38 mouse cellular contexts compared by ENCODE assay signal in genomic region chr1:74883441-74883840, GRCm38 (mm10). TPM values are rescaled to one million over a fixed set of nuclear protein-coding genes. Genes with fewer than 3 reads are reported as not detected.
"Had no signal": no experiment of that assay in that cellular context is flagged by ENCODE, and none has a peak within 500 bp of the region (broad histone marks: within the 10 kb centered on the region; RNA-seq: fewer than 3 reads in every experiment).

No protein-coding gene starts in this region.

- H3K4me3 ChIP-seq: heart, adult 2 months; hindbrain, embryonic 12.5 days; layer of hippocampus, adult 2 months; left cerebral cortex, adult 2 months; liver, embryonic 12.5 days had no signal

- DNase-seq: gastrocnemius, adult 2 months; gastrocnemius, postnatal 10 days; gastrocnemius, postnatal 25 days; heart, adult 2 months; heart, postnatal 10 days; heart, postnatal 4 days; kidney, adult 18-20 months; kidney, adult 8-10 months; kidney, postnatal 10 days; kidney, postnatal 25 days; kidney, postnatal 4 days; left cerebral cortex, postnatal 4 days had no signal

- ATAC-seq: forebrain, embryonic 16.5 days; inflammation-experienced regulatory T-cells, adult 6 months; intestine, embryonic 15.5 days; intestine, postnatal 0 days; liver, embryonic 12.5 days had no signal

- H3K27ac ChIP-seq: gastrocnemius, adult 2 months; heart, adult 2 months; hindbrain, embryonic 12.5 days; intestine, embryonic 15.5 days; layer of hippocampus, adult 2 months; left cerebral cortex, adult 2 months; limb, embryonic 13.5 days; limb, embryonic 15.5 days; liver, embryonic 12.5 days; liver, embryonic 14.5 days had no signal

- H3K9ac ChIP-seq: heart, embryonic 12.5 days; hindbrain, embryonic 12.5 days; intestine, embryonic 15.5 days; limb, embryonic 13.5 days; limb, embryonic 15.5 days; liver, embryonic 12.5 days; liver, embryonic 14.5 days had no signal

- H3K9me3 ChIP-seq: heart, embryonic 12.5 days; hindbrain, embryonic 12.5 days; intestine, embryonic 15.5 days; limb, embryonic 13.5 days; limb, embryonic 15.5 days; liver, embryonic 12.5 days had no signal

- H3K36me3 ChIP-seq: heart, embryonic 12.5 days; hindbrain, embryonic 12.5 days; intestine, embryonic 15.5 days; limb, embryonic 13.5 days; limb, embryonic 15.5 days; liver, embryonic 12.5 days had no signal

RNA-seq across cellular contexts. Expression of gene Fev, which starts 1.8 kb away (rescaled TPM):
- total RNA-seq: gastrocnemius, adult 2 months; gastrocnemius, postnatal 10 days; gastrocnemius, postnatal 25 days; gastrocnemius, postnatal 4 days; granulocyte monocyte progenitor cell, adult 5-6 weeks; heart, adult 2 months; heart, postnatal 25 days; heart, postnatal 4 days; layer of hippocampus, adult 2 months; layer of hippocampus, postnatal 10 days; layer of hippocampus, postnatal 25 days; left cerebral cortex, adult 2 months; left cerebral cortex, postnatal 10 days; left cerebral cortex, postnatal 25 days; left cerebral cortex, postnatal 4 days; liver, adult 2 months had no signal
- polyA plus RNA-seq: forebrain, embryonic 16.5 days; frontal cortex, adult 2 months; inflammation-experienced regulatory T-cells, adult 6 months; limb, embryonic 11.5 days; liver, adult 2 months had no signal

RNA-seq across cellular contexts. Expression of gene Cryba2, which starts 9.5 kb away (rescaled TPM):
- total RNA-seq: gastrocnemius, adult 2 months; gastrocnemius, postnatal 10 days; gastrocnemius, postnatal 25 days; gastrocnemius, postnatal 4 days; granulocyte monocyte progenitor cell, adult 5-6 weeks; heart, adult 2 months; heart, postnatal 10 days; heart, postnatal 25 days; heart, postnatal 4 days; layer of hippocampus, adult 2 months; left cerebral cortex, adult 2 months; left cerebral cortex, postnatal 10 days; left cerebral cortex, postnatal 25 days; left cerebral cortex, postnatal 4 days; liver, adult 2 months had no signal
- polyA plus RNA-seq: forebrain, embryonic 16.5 days; heart, embryonic 12.5 days; heart, embryonic 14.5 days; heart, embryonic 16.5 days; inflammation-experienced regulatory T-cells, adult 6 months; kidney, embryonic 14.5 days; kidney, embryonic 16.5 days; limb, embryonic 11.5 days; limb, embryonic 13.5 days; liver, adult 2 months; liver, embryonic 12.5 days; liver, embryonic 14.5 days had no signal

RNA-seq across cellular contexts. Expression of gene Cdk5r2, which starts 28.7 kb away (rescaled TPM):
- total RNA-seq: gastrocnemius, adult 2 months; gastrocnemius, postnatal 25 days; granulocyte monocyte progenitor cell, adult 5-6 weeks; heart, postnatal 25 days; heart, postnatal 4 days; liver, adult 2 months had no signal
- polyA plus RNA-seq: heart, embryonic 12.5 days; heart, embryonic 16.5 days; inflammation-experienced regulatory T-cells, adult 6 months; kidney, embryonic 14.5 days; kidney, embryonic 16.5 days; limb, embryonic 11.5 days; limb, embryonic 15.5 days; liver, adult 2 months; liver, embryonic 12.5 days had no signal

RNA-seq across cellular contexts. Expression of gene Cfap65, which starts 52.0 kb away (rescaled TPM):
- total RNA-seq: gastrocnemius, adult 2 months; gastrocnemius, postnatal 10 days; gastrocnemius, postnatal 25 days; gastrocnemius, postnatal 4 days; granulocyte monocyte progenitor cell, adult 5-6 weeks; heart, adult 2 months; heart, postnatal 25 days; heart, postnatal 4 days; liver, adult 2 months had no signal
- polyA plus RNA-seq: heart, embryonic 12.5 days; heart, embryonic 14.5 days; inflammation-experienced regulatory T-cells, adult 6 months; kidney, embryonic 14.5 days; limb, embryonic 11.5 days; limb, embryonic 13.5 days; limb, embryonic 15.5 days; liver, adult 2 months; liver, embryonic 12.5 days had no signal
